Mouse (Mus musculus) liver, embryonic 13.5 days (tissue): ENCODE measurements around the gene Tmx1. TPM values are rescaled to one million over a fixed set of nuclear protein-coding genes. Genes with fewer than 3 reads are reported as not detected.

Experiments used
- ATAC-seq: fragments of 200-750 bp; cut with Nextera tagmentation; 2 replicates; pipeline ENCODE4 v1.8.0; 2017; ENCODE audit warnings: low read depth, mild to moderate bottlenecking, moderate number of reproducible peaks, moderate library complexity
- DNase-seq: peaks from one replicate; pipeline ENCODE4 v3.0.0; 2022
- H3K27ac ChIP-seq: fragments of 300-500 bp; sonication (generic); 2 replicates; pipeline ENCODE4 v1.5.1; 2015; ENCODE audit warnings: moderate library complexity, mild to moderate bottlenecking, inconsistent platforms
- H3K27me3 ChIP-seq: fragments of 300-500 bp; sonication (generic); 2 replicates; pipeline ENCODE4 v1.6.1; 2015; ENCODE audit warnings: mild to moderate bottlenecking, inconsistent platforms
- H3K36me3 ChIP-seq: fragments of 300-500 bp; sonication (generic); 2 replicates; pipeline ENCODE4 v1.6.1; 2015; ENCODE audit warnings: mild to moderate bottlenecking, inconsistent platforms
- H3K4me1 ChIP-seq: fragments of 300-500 bp; sonication (generic); replicated peaks from 2 replicates; pipeline ENCODE4 v1.6.1; 2015; ENCODE audit warnings: inconsistent platforms
- H3K4me2 ChIP-seq: fragments of 300-500 bp; sonication (generic); 2 replicates; pipeline ENCODE4 v1.6.1; 2015; ENCODE audit warnings: inconsistent platforms, mild to moderate bottlenecking, moderate library complexity
- H3K4me3 ChIP-seq: fragments of 300-500 bp; sonication (generic); replicated peaks from 2 replicates; pipeline ENCODE4 v1.5.1; 2015; ENCODE audit warnings: mild to moderate bottlenecking, inconsistent platforms
- H3K9ac ChIP-seq: fragments of 300-500 bp; sonication (generic); 2 replicates; pipeline ENCODE4 v1.6.1; 2015; ENCODE audit warnings: mild to moderate bottlenecking, inconsistent platforms
- H3K9me3 ChIP-seq: fragments of 300-500 bp; sonication (generic); replicated peaks from 2 replicates; pipeline ENCODE4 v1.6.1; 2016; ENCODE audit warnings: inconsistent platforms
- WGBS: fragments of 180-500 bp; shearing (Covaris S2); methylation state at CpG from one replicate; pipeline ENCODE4 v1.1.7; 2015; ENCODE audit not compliant: insufficient replicate concordance; 5-methylcytosine and 5-hydroxymethylcytosine counted together
- polyA plus RNA-seq: library from polyadenylated mRNA; unstranded; fragments of >200 nt; fragmentation: Nextera tagmentation; extraction: Ambion mirVana; gene quantifications from 2 replicates; pipeline ENCODE4 v1.2.1, GENCODE M21; 2015

Tmx1 gene
- 136 and 164 TPM in 2 replicates for polyA plus RNA-seq

DNA sequence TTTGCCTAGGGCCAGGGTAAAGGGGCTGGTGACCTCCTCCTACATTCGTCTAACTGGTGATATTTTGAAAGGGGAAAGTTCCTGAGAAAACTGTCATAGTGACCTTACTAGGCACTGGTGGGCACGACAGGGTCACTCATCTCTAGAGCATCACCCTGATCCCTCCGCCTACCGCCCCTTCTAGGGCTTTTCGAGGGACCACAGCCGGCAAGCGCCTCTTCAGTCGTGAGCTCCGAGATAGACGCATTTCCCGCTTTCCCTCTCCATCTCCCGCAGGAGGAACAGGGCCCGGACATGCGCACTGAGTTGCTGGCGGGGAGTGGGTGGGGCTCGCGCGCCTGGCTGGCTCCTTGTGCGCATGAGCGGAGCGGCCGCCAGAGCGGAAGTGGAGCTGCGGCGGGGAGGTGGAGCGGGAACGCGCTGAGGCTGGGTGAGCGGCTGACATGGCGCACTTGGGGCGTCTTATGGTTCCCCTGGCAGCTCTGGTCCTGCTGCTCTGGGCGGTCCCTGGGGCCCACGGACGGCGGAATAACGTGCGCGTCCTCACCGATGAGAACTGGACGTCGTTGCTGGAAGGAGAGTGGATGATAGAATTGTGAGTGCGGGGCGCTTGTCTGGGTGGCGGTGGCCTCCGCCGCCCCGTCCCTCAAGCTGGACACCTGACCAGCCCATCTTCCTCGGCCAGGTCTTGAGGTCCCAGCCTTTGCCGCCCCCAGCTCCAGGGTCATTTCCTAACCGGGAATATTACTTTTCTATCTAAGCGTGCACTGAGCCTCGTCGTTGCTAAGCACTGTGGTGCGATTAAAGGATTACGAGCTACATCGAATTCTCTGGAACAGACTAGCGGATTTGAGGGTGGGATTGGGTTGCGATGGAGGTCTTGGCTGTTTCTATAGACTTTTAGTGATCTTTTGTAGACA, at the start of gene Tmx1:
Tmx1 (plus strand) TSS at position 370 of the 920 bp plus-strand sequence.
- H3K27me3 ChIP-seq: no peaks in the 10 kb centered on the region
- peaks cover 21% of the 10 kb centered on the region for H3K36me3 ChIP-seq
- H3K9ac ChIP-seq: peak within 1 kb of the TSS; percentile 94
- H3K27ac ChIP-seq: peak within 1 kb of the TSS; percentile 98
- H3K4me1 ChIP-seq: peaks cover 51% of the 10 kb centered on the region
- H3K9me3 ChIP-seq: no peaks in the 10 kb centered on the region
- DNase-seq (peak; percentile 95), ATAC-seq (peak; percentile 93)
- under 1% methylated on average over 58 of the region's 58 CpGs for WGBS
- peak within 1 kb of the TSS; percentile 91 for H3K4me3 ChIP-seq
- peak within 1 kb of the TSS; percentile 81 for H3K4me2 ChIP-seq

DNA sequence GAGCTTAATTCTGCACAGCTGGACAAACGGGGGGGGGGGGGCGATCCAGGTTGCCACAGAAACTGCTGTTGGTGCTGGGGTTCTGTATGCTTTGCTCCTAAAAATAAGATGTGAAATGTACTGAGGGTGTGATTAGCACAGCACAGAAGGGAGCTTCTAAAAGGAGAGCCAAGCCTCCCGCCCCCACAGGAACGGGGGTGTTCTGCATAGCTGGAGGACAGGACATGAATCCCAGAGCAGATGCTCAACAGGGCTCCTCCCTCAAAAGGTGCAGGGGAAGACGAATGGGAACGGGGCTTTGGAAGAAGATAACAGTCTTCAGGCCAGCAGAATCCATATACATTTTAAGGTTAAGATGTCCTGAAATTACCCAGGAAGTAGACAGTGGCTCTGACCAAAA, 48.6 kb upstream of the Tmx1 start:
- no peaks in the 10 kb centered on the region for H3K4me1 ChIP-seq
- ATAC-seq (no peak), DNase-seq (no peak)
- no peak overlapping the region for H3K27ac ChIP-seq
- 53% methylated on average over 6 of the region's 6 CpGs for WGBS
- H3K27me3 ChIP-seq: no peaks in the 10 kb centered on the region
- H3K4me2 ChIP-seq: no peak overlapping the region
- H3K9ac ChIP-seq: no peak overlapping the region
- no peaks in the 10 kb centered on the region for H3K9me3 ChIP-seq
- H3K4me3 ChIP-seq: no peak overlapping the region
- H3K36me3 ChIP-seq: no peaks in the 10 kb centered on the region

DNA sequence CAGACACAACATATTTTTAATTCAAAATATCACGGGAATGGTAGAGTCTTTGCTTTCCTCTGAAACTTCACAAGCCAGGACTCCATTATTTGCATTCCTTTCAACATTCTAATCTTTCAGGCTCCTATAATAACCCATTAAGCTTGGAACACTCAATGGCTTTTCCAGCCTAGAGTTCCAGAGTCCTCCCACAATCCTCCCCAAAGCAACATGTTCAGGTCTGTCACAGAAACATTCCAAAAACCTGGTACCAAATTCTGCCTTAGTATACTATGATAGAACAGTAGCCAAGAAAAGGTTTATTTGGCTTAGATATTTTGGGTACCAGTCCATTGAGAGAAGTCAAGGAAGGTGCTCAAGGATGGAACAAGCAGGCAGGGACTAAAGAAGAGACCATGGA, 44.5 kb upstream of the Tmx1 start:
- no peak for ATAC-seq
- Histone ChIP-seq H3K4me2 (no peak overlapping the region), H3K4me1 (no peaks in the 10 kb centered on the region), H3K27ac (no peak overlapping the region), H3K27me3 (no peaks in the 10 kb centered on the region), H3K9ac (no peak overlapping the region), H3K4me3 (no peak overlapping the region), H3K36me3 (no peaks in the 10 kb centered on the region), H3K9me3 (no peaks in the 10 kb centered on the region)
- WGBS: 47% methylated on average over 1 of the region's 1 CpGs
- no peak for DNase-seq

DNA sequence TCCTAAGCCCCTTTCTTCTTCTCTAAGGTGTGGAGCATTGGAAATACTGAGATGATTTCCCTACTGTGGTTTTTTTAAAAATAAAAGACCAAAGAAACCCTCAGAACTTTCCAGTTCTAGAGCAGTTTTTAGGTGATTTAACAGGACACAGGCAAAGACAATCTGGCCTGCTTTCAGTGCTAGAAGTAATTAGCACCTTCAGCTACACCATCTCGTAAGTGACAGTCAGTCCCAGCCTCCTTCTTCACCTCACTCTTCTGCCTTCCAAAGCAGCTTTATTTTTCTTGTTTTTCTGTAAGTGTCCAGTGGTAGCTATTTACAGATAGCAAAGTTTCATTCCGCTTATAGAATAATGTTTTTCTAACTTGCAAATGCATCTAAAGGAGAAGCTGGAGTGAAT, 43.3 kb upstream of the Tmx1 start:
- H3K4me2 ChIP-seq: no peak overlapping the region
- no peaks in the 10 kb centered on the region for H3K27me3 ChIP-seq
- DNase-seq: no peak
- H3K9me3 ChIP-seq: no peaks in the 10 kb centered on the region
- no peak overlapping the region for H3K27ac ChIP-seq
- WGBS: 61% methylated on average over 2 of the region's 2 CpGs
- no peak for ATAC-seq
- no peaks in the 10 kb centered on the region for H3K36me3 ChIP-seq
- H3K9ac ChIP-seq: no peak overlapping the region
- H3K4me3 ChIP-seq: no peak overlapping the region
- no peaks in the 10 kb centered on the region for H3K4me1 ChIP-seq

DNA sequence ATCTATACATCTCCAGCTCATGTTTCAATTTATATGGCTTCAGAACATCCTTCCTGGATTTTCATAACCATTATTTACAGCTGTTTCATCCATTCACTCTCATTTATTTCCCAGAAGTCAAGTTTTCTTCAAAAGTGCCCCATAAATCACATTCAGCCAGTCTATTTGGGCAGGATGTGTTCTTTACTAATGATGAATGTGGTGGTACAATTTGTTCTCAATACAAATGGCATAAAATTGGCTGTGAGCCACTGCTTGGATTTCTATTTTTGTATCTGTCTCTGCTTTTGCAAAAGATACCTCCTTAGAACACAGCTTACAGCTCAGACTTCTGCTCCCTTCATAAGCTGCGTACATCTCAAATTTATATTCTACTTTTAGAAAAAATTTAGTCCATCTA, 32.7 kb upstream of the Tmx1 start:
- Histone ChIP-seq H3K4me3 (no peak overlapping the region), H3K9me3 (no peaks in the 10 kb centered on the region), H3K4me1 (no peaks in the 10 kb centered on the region), H3K36me3 (no peaks in the 10 kb centered on the region), H3K4me2 (no peak overlapping the region), H3K27me3 (no peaks in the 10 kb centered on the region), H3K9ac (no peak overlapping the region), H3K27ac (no peak overlapping the region)
- no peak for ATAC-seq
- DNase-seq: no peak
- 71% methylated on average over 1 of the region's 1 CpGs for WGBS

DNA sequence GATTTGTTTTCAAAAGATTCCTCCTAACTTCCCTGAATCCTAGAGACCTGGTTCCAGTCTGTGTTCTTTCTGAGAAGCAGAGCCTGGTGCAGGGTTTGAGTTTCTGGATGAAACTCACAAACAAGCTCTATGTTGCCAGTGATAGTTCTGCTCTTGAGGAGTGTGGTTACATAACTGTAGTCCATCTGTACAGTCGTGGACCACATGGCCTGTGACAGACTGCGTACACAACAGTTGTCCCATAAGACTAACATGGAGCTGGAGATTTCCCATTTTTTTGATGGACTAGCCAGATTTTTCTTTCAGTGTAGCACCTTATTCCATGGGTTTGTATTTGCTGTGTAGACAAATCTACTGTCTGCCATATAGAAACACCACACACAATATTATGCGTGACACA, 31.9 kb upstream of the Tmx1 start:
- Histone ChIP-seq H3K36me3 (no peaks in the 10 kb centered on the region), H3K4me1 (no peaks in the 10 kb centered on the region), H3K9me3 (no peaks in the 10 kb centered on the region), H3K4me3 (no peak overlapping the region), H3K27ac (no peak overlapping the region), H3K4me2 (no peak overlapping the region), H3K9ac (no peak overlapping the region), H3K27me3 (no peaks in the 10 kb centered on the region)
- WGBS: 70% methylated on average over 3 of the region's 3 CpGs
- ATAC-seq (no peak), DNase-seq (no peak)

DNA sequence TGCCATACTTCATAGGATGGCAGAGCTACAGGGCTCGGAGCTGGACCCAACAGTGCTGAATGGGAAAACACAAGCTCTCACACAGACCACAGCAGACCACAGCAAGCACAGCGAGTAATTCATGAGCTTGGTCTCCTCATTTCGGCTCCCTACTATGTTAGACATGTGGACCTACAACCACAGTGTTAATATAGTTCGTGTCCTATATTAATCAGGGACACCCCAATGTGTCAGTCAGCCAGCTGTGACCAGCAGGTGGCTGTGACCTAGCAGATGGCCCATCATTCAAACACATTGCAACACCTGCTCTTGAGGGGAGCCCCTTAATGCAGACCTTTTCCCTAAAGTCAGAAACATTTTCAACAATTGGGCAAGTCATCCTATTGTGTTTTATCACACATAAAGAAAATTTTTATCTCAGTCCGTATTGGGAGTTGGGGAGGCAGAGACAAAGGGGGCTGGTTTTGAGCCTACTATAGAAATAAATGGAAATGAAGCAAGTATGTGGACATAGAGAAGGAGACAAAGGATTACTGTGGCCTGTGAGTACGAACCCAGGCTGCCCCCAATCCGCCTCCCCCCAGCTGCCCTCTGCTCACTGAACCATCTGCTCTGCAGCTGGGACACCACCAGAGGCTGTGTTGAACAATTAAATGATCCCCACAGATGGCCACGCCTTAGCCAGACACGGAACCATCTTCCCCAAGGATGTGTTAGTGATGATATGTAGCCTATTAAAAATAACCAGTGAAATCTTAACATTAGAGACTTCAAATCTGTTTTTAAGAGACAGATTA, 30.4 kb upstream of the Tmx1 start:
- Histone ChIP-seq H3K4me2 (no peak overlapping the region), H3K9me3 (no peaks in the 10 kb centered on the region), H3K4me1 (peaks cover 4% of the 10 kb centered on the region; the same call in 1 of the 2 replicates), H3K4me3 (no peak overlapping the region), H3K27ac (no peak overlapping the region), H3K27me3 (no peaks in the 10 kb centered on the region), H3K36me3 (no peaks in the 10 kb centered on the region), H3K9ac (no peak overlapping the region)
- WGBS: 58% methylated on average over 9 of the region's 9 CpGs
- DNase-seq (no peak), ATAC-seq (no peak)

DNA sequence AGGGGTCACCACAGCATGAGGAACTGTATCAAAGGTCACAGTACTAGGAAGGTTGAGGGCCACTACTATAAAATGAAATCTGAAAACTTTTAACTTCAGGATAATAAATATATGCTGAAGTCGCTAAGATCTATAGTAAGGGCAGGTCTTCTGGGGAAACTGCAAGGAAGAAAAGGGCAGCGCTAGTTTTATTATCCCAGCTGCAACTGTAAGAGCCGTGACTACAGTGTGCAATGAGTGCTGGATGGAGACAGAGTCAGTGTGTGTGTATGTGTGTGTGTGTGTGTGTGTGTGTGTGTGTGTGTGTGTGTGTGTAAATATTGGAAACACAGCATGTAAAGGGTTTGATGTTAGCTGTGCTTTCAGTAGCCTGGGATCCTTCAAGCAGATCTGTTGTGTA, 25.0 kb upstream of the Tmx1 start:
- Histone ChIP-seq H3K27me3 (no peaks in the 10 kb centered on the region), H3K4me2 (no peak overlapping the region), H3K27ac (no peak overlapping the region), H3K9ac (no peak overlapping the region), H3K4me3 (no peak overlapping the region), H3K36me3 (no peaks in the 10 kb centered on the region), H3K9me3 (no peaks in the 10 kb centered on the region), H3K4me1 (peaks cover 20% of the 10 kb centered on the region)
- WGBS: 76% methylated on average over 3 of the region's 3 CpGs
- DNase-seq: no peak
- ATAC-seq: no peak

DNA sequence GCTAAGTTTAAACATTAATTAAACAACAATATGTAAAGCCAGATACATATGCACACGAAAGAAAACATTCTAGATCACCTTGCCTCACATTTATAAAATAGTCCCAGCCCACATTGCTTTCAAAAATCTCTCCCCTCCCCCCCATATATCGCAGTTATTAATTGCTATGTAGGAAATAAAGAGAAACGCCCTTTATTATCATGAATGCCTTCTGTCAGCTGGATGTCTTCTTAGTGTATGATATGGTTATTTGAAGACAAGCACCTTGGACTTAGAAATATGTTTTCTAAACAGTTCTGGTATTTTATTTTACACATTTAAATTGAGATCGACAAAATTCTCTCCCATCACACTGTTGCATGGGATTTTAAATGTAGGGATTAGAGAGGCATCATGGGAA, 23.3 kb upstream of the Tmx1 start:
- no peak for ATAC-seq
- no peak for DNase-seq
- Histone ChIP-seq H3K36me3 (no peaks in the 10 kb centered on the region), H3K4me2 (no peak overlapping the region), H3K4me1 (peaks cover 20% of the 10 kb centered on the region), H3K9ac (no peak overlapping the region), H3K27ac (no peak overlapping the region), H3K9me3 (no peaks in the 10 kb centered on the region), H3K27me3 (no peaks in the 10 kb centered on the region), H3K4me3 (no peak overlapping the region)
- WGBS: 58% methylated on average over 4 of the region's 4 CpGs

DNA sequence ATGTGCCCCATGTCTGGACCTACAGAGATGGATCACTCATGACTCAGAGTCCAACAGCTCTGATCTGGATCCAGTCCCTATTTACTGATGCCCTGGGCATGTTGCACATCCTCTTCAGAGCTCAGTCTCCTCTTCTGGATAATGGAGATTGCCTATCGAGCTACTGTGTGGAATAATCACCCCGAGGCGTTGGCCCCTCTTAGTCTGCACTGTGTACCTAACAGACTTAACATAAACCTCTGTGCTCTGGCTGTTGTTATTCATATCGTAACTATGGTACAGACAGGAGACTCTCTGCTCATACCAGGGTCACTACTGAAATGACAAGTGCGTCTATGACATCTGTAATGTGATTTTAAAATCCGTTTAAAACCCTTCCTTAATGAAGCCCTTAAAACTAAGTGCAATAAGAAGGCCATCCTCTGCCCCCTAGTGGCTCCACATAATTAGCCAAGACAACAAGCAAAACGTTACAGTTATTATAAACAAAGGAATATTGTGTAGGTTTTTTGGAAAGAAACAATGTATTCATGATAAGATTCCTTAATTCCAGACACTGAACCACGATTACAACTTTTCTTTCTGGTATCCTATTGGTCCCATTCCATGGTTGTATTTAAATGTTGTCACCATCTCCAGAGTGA, 22.5 kb upstream of the Tmx1 start:
- Histone ChIP-seq H3K4me2 (no peak overlapping the region), H3K36me3 (no peaks in the 10 kb centered on the region), H3K27ac (no peak overlapping the region), H3K27me3 (no peaks in the 10 kb centered on the region), H3K4me1 (peaks cover 20% of the 10 kb centered on the region), H3K4me3 (no peak overlapping the region), H3K9ac (no peak overlapping the region), H3K9me3 (no peaks in the 10 kb centered on the region)
- 35% methylated on average over 8 of the region's 8 CpGs for WGBS
- ATAC-seq (no peak), DNase-seq (peak; percentile 16)

DNA sequence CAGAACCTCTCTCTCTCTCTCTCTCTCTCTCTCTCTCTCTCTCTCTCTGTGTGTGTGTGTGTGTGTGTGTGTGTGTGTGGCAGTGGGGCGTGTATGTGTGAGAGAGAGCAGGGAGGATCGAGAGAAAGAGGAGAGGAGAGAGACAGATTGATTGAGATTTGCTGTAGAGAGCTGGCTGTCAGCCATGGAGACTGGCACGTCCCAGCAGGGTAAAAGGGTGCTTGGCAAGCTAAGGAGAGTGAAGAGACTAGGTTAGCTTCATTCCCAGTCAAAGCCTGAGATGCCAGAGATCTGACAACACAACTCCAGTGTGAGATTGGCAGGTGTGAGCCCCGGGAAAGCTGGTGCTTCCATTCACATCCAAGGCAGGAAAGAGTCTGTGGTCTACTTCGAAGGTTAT, 21.5 kb upstream of the Tmx1 start:
- Histone ChIP-seq H3K27me3 (no peaks in the 10 kb centered on the region), H3K4me1 (peaks cover 20% of the 10 kb centered on the region), H3K9me3 (no peaks in the 10 kb centered on the region), H3K4me2 (no peak overlapping the region), H3K4me3 (no peak overlapping the region), H3K9ac (no peak overlapping the region), H3K36me3 (no peaks in the 10 kb centered on the region), H3K27ac (no peak overlapping the region)
- no peak for DNase-seq
- ATAC-seq: no peak
- 44% methylated on average over 5 of the region's 5 CpGs for WGBS
